Mouse (Mus musculus): ENCODE measurements around the gene Tuba1b. TPM values are rescaled to one million over a fixed set of nuclear protein-coding genes. Genes with fewer than 3 reads are reported as not detected.
A peak's percentile ranks its signal among the peaks of the same experiment; 100 is the strongest.
"Not testable (repeated sequence)": the region's sequence is repeated elsewhere in the genome, so short reads cannot be mapped to it uniquely, and the experiment has no call there.

The Tuba1b gene
- total RNA-seq, 2 experiments from 2014 or later, result 329 to 414 TPM

GRCm38 (mm10) chr15:98924682-98925081 is 9.7 kb downstream of the Tuba1b start:
- DNase-seq, result no peak

DNA sequence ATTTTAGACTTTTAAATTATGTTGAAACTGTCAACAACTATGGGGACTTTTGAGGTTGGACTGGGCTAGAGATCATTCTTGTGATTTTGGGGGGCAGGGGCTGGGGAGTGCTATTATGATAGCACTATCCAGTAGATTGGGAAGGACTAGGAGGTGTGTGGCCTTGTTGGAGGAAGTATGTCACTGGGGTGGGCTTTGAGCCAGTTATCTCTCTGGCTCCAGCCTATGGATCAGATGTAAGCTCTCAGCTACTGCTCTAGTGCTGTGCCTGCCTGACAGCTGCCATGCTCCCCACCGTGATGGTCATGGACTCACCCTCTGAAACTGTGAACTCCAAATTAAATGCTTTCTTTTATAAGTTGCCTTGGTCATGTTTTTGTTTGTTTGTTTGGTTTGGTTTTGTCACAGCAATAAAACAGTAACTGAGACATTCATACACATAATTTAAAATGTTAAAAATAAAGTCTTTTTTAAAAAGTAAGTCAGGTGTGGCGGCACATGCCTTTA is 11.3 kb downstream of the Tuba1b start:
- DNase-seq, result no peak

DNA sequence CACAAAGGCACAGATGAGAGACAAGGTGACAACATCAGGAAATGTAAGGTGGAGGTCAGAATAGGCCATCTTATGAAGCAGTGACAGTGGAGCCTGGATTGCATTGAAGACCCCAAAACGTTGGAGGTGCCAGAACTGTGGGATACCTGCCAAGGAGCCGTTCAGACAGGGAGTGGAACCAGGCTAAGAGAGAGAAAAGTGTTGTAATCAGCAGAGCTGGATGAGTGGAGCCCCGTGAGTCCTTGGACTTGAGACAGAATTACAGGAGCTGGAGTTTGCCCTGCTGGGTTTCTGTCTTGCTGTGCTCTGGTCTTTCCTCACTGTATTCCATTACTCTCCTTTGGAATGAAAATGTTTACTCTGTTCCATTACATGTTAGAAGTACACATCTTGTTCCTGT is 11.8 kb downstream of the Tuba1b start:
- peak; percentile 27 for DNase-seq

DNA sequence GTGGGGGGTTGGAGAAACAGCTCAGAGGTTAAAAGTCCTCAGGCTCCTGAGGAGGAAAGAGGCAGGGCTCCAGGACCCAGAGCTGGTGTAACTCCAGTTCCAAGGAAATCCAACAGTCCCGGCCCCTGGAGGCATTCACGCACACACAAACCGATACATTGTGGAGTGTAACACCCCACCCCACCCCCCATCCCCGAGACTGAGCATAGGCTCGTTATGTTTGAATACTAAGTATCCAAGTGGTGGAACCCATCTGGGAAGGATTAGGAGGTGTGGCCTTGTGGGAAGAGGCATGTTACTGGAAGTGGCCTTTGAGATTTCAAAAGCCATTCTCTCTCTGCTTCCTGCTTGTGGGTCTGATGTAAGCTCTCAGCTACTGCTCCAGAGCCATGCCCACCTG is 12.9 kb downstream of the Tuba1b start:
- DNase-seq, result no peak

GRCm38 (mm10) chr15:98918499-98918895 is 15.9 kb downstream of the Tuba1b start:
- not testable (repeated sequence) for DNase-seq

- peak; percentile 99 for DNase-seq
Observed at GRCm38 (mm10) chr15:98917538-98918498, 16.5 kb downstream of the Tuba1b start, which contains the start of gene Lmbr1l. Gene Lmbr1l (minus strand): TSS chr15:98918231.

DNA sequence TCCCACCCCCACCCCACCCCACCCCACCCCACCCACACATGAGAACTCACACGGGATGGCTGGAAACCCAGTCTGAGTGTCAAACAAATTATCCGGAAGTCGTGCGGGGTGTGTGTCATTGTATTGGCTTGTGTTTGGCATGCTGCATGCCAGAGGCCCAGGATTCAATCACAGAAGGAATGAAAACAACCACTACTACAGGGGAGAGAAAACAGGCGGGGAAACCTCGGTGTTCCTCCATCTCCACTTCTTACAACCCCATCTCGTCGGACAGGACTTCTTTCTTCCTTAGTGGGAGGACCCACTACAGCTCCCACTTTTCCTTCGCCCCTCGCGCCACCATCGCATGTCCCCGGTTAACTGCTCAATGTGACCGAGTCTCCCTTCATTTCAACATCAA is 17.3 kb downstream of the Tuba1b start:
- peak; percentile 44 for DNase-seq

GRCm38 (mm10) chr15:98916016-98916415 is 18.3 kb downstream of the Tuba1b start:
- DNase-seq, result no peak

- DNase-seq, result no peak
Observed at GRCm38 (mm10) chr15:98914903-98915302, 19.5 kb downstream of the Tuba1b start.

DNA sequence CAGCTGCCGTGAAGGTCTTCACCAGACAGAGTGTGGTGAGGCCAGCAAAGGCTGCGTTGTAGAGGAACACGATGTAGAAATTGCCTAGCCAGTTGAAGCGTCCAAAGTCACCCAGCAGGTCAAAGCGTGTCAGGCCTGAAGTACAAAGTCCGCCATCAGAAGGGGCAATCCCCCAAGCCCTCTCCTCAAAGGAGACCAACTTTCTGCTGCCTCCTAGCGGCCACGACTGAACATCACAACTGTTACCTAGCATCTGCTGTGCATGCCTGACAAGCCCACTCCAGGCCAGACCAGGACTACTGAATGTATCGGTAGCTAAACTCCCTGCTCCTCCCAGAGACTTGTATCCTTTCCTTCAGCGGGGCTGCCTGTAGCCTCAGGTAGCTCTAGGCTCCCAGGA is 29.7 kb downstream of the Tuba1b start:
- peak; percentile 36 for DNase-seq

DNA sequence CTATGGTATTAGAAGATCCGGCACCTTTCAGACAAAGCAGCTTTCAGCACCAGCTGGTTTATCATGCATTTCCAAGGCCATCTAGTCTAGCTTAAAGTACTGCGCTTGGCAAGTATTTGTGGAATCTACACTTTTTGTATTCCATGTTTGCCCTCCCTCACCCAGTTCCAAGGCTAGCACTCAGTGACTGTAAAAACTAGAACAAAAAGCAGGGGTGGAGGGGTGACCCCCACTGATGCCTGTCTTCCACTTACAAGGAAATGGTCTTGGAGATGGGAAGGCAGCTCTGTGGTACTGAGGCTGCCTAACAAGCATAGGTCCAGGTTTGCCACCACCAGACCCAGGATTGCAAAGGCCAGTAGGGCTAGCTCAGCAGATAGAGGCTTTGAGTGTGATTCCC is 31.8 kb downstream of the Tuba1b start:
- no peak for DNase-seq

GRCm38 (mm10) chr15:98901530-98901929 is 32.8 kb downstream of the Tuba1b start:
- no peak for DNase-seq

GRCm38 (mm10) chr15:98897928-98898800 is 36.2 kb downstream of the Tuba1b start, which contains the start of gene Dhh:
Gene Dhh (minus strand): TSS chr15:98898540.
- peak; percentile 45 for DNase-seq

DNA sequence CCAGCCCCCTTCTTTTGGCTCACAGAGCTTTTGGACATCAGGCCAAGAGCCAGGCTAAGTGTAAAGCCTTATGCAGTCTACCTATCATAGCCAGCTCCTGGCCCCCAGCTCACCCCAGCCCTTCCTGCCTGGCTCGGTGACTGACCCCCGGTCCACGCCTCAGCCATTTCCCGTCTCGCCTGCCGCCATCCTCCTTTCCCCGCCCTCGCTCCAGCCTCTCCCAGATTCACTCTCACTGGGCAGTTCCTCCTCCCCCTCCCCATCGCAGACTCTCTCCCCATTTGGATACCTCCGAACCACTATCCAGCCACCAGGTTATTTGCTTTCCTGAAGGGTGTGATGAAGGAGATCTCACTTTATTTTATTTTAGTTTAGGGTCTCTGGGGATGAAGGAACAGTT is 36.9 kb downstream of the Tuba1b start:
- DNase-seq, result peak; percentile 37

GRCm38 (mm10) chr15:98895635-98896589 is 38.5 kb downstream of the Tuba1b start:
- DNase-seq, result peak; percentile 74

- DNase-seq, result peak; percentile 35
Observed at GRCm38 (mm10) chr15:98894746-98895634, 39.4 kb downstream of the Tuba1b start.

DNA sequence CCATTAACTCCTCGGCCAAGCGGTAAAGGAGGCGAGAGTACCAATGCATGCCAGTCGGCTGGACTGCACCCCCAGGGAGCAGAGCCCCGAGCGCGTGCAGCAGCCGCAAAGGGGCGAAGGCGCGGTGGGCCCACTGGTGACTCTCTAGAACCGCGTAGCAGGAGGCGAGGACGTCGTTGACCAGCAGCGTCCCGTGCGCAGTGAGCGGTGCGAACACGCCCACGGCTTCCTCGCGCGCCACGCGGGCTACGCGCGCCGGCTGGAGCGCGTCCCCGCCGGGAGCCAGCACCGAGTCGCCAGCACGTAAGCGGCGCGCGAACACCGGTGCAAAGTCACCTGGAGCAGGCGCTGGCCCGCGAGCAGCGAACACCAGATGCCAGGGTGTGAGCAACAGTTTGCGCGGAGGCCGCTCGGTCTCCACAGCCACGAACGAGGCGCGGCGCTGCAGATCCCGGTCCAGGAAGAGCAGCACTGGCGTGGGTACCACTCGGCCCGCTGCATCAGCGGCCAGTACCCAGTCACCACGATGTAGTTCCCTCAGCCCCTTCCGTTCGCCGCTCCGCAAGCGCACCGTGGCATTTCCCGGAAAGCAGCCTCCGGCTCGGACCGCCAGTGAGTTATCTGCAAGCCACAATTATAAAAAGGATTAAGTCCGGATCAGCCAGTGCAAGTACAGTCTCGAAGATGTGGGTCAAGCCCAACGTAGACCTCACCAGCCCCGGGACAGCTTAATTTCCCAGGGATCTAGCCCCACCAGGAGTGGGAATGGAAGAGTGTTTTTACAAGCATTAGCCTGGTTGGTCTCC is 40.2 kb downstream of the Tuba1b start, which contains the start of gene Rhebl1:
Gene Rhebl1 (minus strand): TSS at position 601 of the 806 bp plus-strand sequence.
- DNase-seq, result peak; percentile 56

DNA sequence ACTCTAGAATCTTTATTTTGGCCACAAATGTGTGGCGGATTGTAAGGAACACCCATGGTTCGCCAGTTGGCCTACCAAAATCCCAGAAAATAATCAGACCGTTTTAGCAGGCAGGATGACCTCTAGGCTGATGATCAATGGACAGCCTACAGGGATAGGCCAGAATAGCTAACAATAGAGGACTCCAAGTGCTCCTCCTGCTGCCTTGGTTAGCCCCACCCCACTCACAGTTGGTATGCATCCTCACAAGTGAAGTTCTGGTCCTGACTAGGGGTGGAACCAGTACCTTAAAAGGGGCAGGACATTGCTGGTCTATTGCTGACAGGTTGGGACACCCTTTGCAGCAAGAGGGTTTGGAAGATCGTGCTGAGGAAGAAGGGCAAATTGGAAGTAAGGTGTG is 41.3 kb downstream of the Tuba1b start:
- DNase-seq, result no peak

DNA sequence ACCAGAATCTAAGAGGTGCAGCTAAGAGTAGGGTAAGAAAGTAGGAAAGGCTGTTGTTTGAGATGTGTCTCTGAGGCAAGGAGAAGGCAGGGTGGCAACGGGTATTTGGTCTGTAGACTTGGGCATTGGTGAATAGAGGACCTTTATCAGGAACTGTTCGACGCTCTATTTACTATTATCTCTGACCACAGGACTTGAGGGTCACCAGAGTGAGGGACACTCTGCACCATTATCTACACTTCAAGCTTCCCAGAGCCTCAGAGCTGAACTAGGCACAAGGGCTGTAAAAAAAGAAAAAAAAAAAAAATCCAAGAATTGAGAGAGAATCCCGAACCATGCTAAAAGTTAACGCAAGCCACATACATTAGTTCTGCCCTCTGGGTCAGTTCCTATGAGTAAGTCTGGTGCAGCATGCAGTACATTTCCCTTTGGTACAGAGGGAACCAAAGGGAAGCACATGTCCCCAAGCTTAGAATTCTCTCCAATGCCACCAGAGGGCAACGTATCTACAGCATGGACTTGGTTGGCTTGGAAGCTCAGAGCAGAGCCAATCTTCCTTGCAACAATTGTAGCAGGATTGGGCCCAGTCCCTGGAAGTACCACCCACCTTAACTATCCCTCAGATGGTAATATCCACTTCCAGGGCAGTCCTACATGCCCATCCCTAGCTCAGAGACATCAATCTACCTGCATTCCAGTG is 42.3 kb downstream of the Tuba1b start:
- DNase-seq, result peak; percentile 71
